Mouse (Mus musculus) kidney, adult 2 months (tissue): ENCODE results near the gene Sstr1.

Experiments used
- CTCF ChIP-seq: fragments of 200-500 bp; conservative IDR thresholded peaks from 2 replicates; pipeline ENCODE4 v1.5.1; 2011; ENCODE audit warnings: low read depth, mild to moderate bottlenecking, control low read depth, low read length, moderate library complexity, mixed read lengths; ENCODE audit not compliant: insufficient read depth, insufficient read length
- POLR2A ChIP-seq: fragments of 200-500 bp; IDR thresholded peaks from one replicate; pipeline ENCODE4 v1.6.1; 2011; ENCODE audit warnings: low read depth, low read length, control low read depth

- no peak for TF ChIP-seq CTCF
- no peak for TF ChIP-seq POLR2A
Observed at GRCm38 (mm10) chr12:58198810-58199209, 12.8 kb upstream of the Sstr1 start.
